Mouse (Mus musculus) heart, embryonic 11.5 days (tissue): ENCODE results near the gene Samhd1. TPM values are rescaled to one million over a fixed set of nuclear protein-coding genes. Genes with fewer than 3 reads are reported as not detected.

Experiments
- ATAC-seq: fragments of 200-750 bp; cut with Nextera tagmentation; replicated peaks from 2 replicates; pipeline ENCODE4 v1.8.0; 2017; ENCODE audit warnings: moderate library complexity; ENCODE audit not compliant: insufficient number of reproducible peaks, low FRiP score, low TSS enrichment
- H3K27ac ChIP-seq: fragments of 300-500 bp; sonication (generic); 2 replicates; pipeline ENCODE4 v1.5.1; 2014; ENCODE audit warnings: mild to moderate bottlenecking, low read depth, low read length
- H3K27me3 ChIP-seq: fragments of 300-500 bp; sonication (generic); 2 replicates; pipeline ENCODE4 v1.6.1; 2014; ENCODE audit warnings: mild to moderate bottlenecking, low read length, mixed read lengths; ENCODE audit not compliant: control insufficient read depth, insufficient read depth
- H3K36me3 ChIP-seq: fragments of 300-500 bp; sonication (generic); 2 replicates; pipeline ENCODE4 v1.6.1; 2014; ENCODE audit warnings: mild to moderate bottlenecking, low read length, moderate library complexity, mixed read lengths; ENCODE audit not compliant: control insufficient read depth, insufficient read depth
- H3K4me1 ChIP-seq: fragments of 300-500 bp; sonication (generic); 2 replicates; pipeline ENCODE4 v1.6.1; 2014; ENCODE audit warnings: low read length; ENCODE audit not compliant: control insufficient read depth, insufficient read depth
- H3K4me2 ChIP-seq: fragments of 300-500 bp; sonication (generic); 2 replicates; pipeline ENCODE4 v1.6.1; 2014; ENCODE audit warnings: mild to moderate bottlenecking, moderate library complexity
- H3K4me3 ChIP-seq: fragments of 300-500 bp; sonication (generic); 2 replicates; pipeline ENCODE4 v1.5.1; 2014; ENCODE audit warnings: low read depth, low read length
- H3K9ac ChIP-seq: fragments of 300-500 bp; sonication (generic); 2 replicates; pipeline ENCODE4 v1.6.1; 2014; ENCODE audit warnings: mild to moderate bottlenecking, low read depth, low read length, moderate library complexity
- H3K9me3 ChIP-seq: fragments of 300-500 bp; sonication (generic); replicated peaks from 2 replicates; pipeline ENCODE4 v1.6.1; 2016; ENCODE audit warnings: low read length; ENCODE audit not compliant: control insufficient read depth
- WGBS: fragments of 180-500 bp; shearing (Covaris S2); extraction: QIAGEN DNeasy Blood & Tissue Kit; methylation state at CpG from one replicate; pipeline ENCODE4 v1.1.7; 2014; ENCODE audit not compliant: insufficient replicate concordance; 5-methylcytosine and 5-hydroxymethylcytosine counted together
- polyA plus RNA-seq: library from polyadenylated mRNA; unstranded; fragments of >200 nt; fragmentation: Nextera tagmentation; extraction: Ambion mirVana; gene quantifications from 2 replicates; pipeline ENCODE4 v1.2.1, GENCODE M21; 2014

Gene Samhd1
- polyA plus RNA-seq, 1 experiment from 2014 or later: 26.4 TPM

DNA sequence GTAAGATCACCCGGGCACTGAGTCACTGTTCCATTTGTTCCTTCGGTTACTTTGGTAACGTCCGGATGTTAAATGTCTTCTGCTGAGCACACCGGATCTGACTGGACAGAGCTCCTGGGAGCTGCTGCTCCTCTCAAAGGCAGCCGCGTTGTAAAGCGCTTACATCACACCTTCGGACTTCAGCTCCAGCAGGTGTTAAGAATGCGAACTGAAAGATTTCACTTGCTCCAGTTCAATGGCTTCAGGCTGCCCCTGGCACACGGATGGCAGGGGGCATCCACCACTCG lies 34.8 kb downstream of the Samhd1 start:
- H3K4me3 ChIP-seq: no peak overlapping the region
- no peaks in the 10 kb centered on the region for H3K4me1 ChIP-seq
- H3K27ac ChIP-seq: 0 out of 2 replicates have a peak overlapping the region, but pooled peaks have one; percentile 23
- no peaks in the 10 kb centered on the region for H3K27me3 ChIP-seq
- H3K4me2 ChIP-seq: no peak overlapping the region
- no peak overlapping the region for H3K9ac ChIP-seq
- no peaks in the 10 kb centered on the region for H3K9me3 ChIP-seq
- ATAC-seq: no peak
- peaks cover 4% of the 10 kb centered on the region for H3K36me3 ChIP-seq
- 75% methylated on average over 12 of the region's 12 CpGs for WGBS

GRCm38 (mm10) chr2:157099532-157100318 lies 35.3 kb downstream of the Samhd1 start:
- Histone ChIP-seq H3K9me3 (no peaks in the 10 kb centered on the region), H3K4me1 (0 out of 2 replicates have a peak, but pooled peaks cover 2% of the 10 kb centered on the region), H3K27me3 (no peaks in the 10 kb centered on the region), H3K4me3 (no peak overlapping the region), H3K36me3 (peaks cover 4% of the 10 kb centered on the region), H3K27ac (peak overlapping the region; percentile 23; the same call in 1 of the 2 replicates), H3K9ac (no peak overlapping the region), H3K4me2 (no peak overlapping the region)
- ATAC-seq: no peak; the same call in 1 of the 2 replicates
- 68% methylated on average over 12 of the region's 12 CpGs for WGBS

DNA sequence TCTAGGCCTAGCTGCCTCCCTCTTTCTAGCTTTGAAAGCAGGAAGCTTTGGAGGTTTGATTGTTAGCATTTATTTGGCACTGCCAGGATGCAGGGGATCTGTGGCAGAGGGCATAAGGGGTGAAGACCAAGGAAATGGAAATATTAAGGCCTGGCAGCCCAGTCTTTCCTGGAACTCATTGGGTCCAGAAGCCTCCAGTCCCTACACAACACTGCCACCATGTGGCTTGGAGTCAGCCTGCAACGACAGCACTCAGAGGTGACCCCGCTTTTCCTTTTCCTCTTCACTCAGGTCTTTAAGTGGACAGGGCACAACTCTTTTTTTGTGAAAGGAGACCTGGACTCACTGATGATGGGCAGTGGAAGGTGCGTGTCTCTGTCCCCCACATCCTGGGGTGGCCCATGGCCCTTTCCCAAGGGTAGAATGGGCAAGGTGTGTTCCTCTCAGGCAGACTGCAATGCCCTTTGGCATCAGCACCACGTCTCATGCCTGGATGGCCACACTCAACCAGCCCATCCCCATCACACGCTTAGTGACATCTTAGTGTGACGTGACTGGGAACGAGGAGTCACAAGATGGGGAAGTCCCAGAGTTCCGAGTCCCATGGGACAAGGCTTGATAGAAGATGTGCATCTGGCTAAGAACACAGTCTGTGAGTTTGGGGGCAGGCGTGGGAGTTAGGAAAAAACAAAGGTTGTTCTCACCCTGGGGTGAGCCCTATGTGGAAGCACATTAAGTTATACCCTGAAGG lies 39.9 kb downstream of the Samhd1 start:
- Histone ChIP-seq H3K4me2 (no peak overlapping the region), H3K36me3 (no peaks in the 10 kb centered on the region), H3K27ac (no peak overlapping the region), H3K9ac (no peak overlapping the region), H3K27me3 (no peaks in the 10 kb centered on the region; the same call in 1 of the 2 replicates), H3K4me3 (no peak overlapping the region), H3K4me1 (peaks cover 10% of the 10 kb centered on the region; the same call in 1 of the 2 replicates), H3K9me3 (no peaks in the 10 kb centered on the region)
- ATAC-seq: no peak
- 57% methylated on average over 9 of the region's 9 CpGs for WGBS

DNA sequence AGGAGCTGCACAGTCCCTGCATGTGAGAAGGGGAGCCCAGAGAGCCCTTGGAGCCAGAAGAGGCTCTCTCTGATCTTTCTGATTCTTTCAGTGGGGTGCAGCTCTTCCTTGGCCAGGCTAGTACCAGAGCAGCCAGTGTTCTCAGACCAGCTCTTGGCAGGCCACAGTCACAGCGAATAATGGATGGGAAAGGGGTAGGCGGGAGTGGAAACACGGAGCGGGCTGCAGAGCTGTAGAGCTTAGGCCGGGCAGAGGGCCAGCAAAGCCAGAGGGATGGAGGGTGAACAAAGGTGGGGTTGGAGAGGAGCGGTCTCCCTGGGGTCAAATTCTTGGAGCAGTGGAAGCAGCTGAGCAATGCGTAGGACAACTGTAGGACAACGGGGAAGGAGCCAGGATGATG lies 43.0 kb downstream of the Samhd1 start:
- WGBS: 53% methylated on average over 8 of the region's 8 CpGs
- H3K9ac ChIP-seq: no peak overlapping the region
- ATAC-seq: no peak
- H3K9me3 ChIP-seq: no peaks in the 10 kb centered on the region
- H3K27me3 ChIP-seq: peaks cover 2% of the 10 kb centered on the region; the same call in 1 of the 2 replicates
- H3K36me3 ChIP-seq: no peaks in the 10 kb centered on the region
- H3K27ac ChIP-seq: no peak overlapping the region
- peaks cover 15% of the 10 kb centered on the region; the same call in 1 of the 2 replicates for H3K4me1 ChIP-seq
- no peak overlapping the region for H3K4me3 ChIP-seq
- H3K4me2 ChIP-seq: no peak overlapping the region

GRCm38 (mm10) chr2:157087536-157088317 lies 47.3 kb downstream of the Samhd1 start:
- no peak for ATAC-seq
- no peak overlapping the region for H3K4me3 ChIP-seq
- no peak overlapping the region for H3K27ac ChIP-seq
- no peak overlapping the region for H3K9ac ChIP-seq
- 78% methylated on average over 14 of the region's 14 CpGs for WGBS
- H3K4me1 ChIP-seq: peaks cover 10% of the 10 kb centered on the region
- peaks cover 2% of the 10 kb centered on the region; the same call in 1 of the 2 replicates for H3K27me3 ChIP-seq
- H3K4me2 ChIP-seq: no peak overlapping the region
- no peaks in the 10 kb centered on the region for H3K36me3 ChIP-seq
- H3K9me3 ChIP-seq: no peaks in the 10 kb centered on the region

DNA sequence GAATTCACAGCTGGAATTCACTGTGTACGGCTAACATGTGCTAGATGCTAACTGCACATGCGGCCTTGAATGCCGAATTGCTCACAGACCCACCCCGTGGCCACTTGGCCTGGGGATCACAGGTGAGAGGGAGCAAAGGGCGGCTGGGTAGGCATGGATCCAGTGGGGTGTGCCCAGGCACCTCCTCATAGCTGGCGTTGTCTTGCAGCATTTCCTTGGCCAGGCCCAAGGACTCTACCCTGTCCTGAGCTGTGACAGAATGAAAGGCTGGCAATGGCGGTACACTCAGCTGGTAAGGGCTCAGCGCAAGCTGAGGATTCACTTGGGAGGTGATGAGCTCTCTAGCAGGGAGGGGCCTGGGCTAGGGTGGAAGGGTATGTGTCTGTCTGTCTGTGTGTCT lies 48.3 kb downstream of the Samhd1 start, which contains the start of gene Tldc2:
Gene Tldc2 (plus strand): TSS at position 260 of the 400 bp plus-strand sequence.
- no peak for ATAC-seq
- H3K36me3 ChIP-seq: no peaks in the 10 kb centered on the region
- peaks cover 2% of the 10 kb centered on the region; the same call in 1 of the 2 replicates for H3K27me3 ChIP-seq
- H3K4me3 ChIP-seq: no peak within 1 kb of the TSS
- no peaks in the 10 kb centered on the region for H3K9me3 ChIP-seq
- H3K27ac ChIP-seq: no peak within 1 kb of the TSS
- no peak within 1 kb of the TSS for H3K9ac ChIP-seq
- peaks cover 17% of the 10 kb centered on the region for H3K4me1 ChIP-seq
- no peak within 1 kb of the TSS for H3K4me2 ChIP-seq
- 84% methylated on average over 8 of the region's 8 CpGs for WGBS

GRCm38 (mm10) chr2:157084831-157085585 lies 50.1 kb downstream of the Samhd1 start:
- Histone ChIP-seq H3K36me3 (no peaks in the 10 kb centered on the region), H3K9ac (no peak overlapping the region), H3K4me2 (no peak overlapping the region), H3K9me3 (no peaks in the 10 kb centered on the region), H3K4me3 (no peak overlapping the region), H3K27me3 (0 out of 2 replicates have a peak, but pooled peaks cover 2% of the 10 kb centered on the region), H3K27ac (no peak overlapping the region), H3K4me1 (peaks cover 14% of the 10 kb centered on the region)
- no peak for ATAC-seq
- 75% methylated on average over 7 of the region's 7 CpGs for whole genome bisulfite sequencing

DNA sequence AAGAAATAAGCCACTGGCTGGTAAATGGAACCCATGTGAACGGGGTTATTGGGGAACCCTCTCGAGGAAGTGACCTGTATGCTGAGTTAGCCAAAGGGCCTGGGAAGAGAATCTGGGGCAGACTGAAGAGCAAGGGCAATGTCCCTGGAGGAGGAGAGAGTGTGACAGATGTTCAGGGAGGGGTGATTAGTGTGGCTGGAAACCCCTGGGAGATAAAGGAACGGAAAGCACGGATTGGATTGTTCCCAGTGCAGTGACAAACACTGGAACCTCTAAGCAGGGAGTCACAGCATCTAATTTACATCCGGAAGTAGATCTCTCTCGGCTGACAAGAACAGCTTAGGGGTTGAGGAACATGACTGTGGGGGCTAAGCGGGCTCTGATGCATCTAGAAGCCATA lies 53.1 kb downstream of the Samhd1 start:
- no peak overlapping the region for H3K9ac ChIP-seq
- H3K4me2 ChIP-seq: peak overlapping the region; percentile 16
- ATAC-seq: no peak
- no peaks in the 10 kb centered on the region for H3K36me3 ChIP-seq
- WGBS: 18% methylated on average over 7 of the region's 7 CpGs
- peaks cover 25% of the 10 kb centered on the region for H3K4me1 ChIP-seq
- no peaks in the 10 kb centered on the region for H3K27me3 ChIP-seq
- H3K4me3 ChIP-seq: no peak overlapping the region
- no peaks in the 10 kb centered on the region for H3K9me3 ChIP-seq
- no peak overlapping the region for H3K27ac ChIP-seq
